Comparison of ENCODE assay signal across 8 mouse cellular contexts in the genomic region with DNA sequence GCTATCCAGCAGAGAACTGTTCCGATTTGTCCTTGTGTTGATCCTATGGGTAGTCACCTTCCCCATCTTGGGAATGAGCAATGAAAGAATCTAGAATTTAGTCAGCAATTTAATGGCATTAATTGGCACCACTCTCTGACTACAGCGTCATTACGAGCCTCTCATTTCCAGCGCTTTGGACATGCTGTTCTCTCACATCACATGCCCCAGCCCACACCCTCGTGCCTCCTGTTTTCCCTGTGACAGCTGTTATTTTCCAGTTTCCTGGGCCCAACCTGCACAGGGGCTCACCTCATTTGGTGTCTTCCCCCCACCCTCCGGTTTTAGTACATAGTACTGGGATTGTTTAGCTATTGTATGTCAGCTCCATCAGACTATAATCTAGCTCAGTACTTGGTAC. TPM values are rescaled to one million over a fixed set of nuclear protein-coding genes. Genes with fewer than 3 reads are reported as not detected.
DNase-seq lines count a peak whose midpoint lies in the region; ATAC-seq lines count a peak whose summit lies in the region.

No protein-coding gene starts in this region.

- no peak for ATAC-seq in cerebellum, adult (ENCODE audit: insufficient number of reproducible peaks, low FRiP score, low TSS enrichment)
- no peak for ATAC-seq in limb, embryonic 13.5 days (ENCODE audit: low FRiP score, low read depth)
- no peak for ATAC-seq in forebrain, embryonic 14.5 days
- ATAC-seq in midbrain, embryonic 15.5 days (replicated peaks), result no peak

- 52% methylated on average over 6 of the region's 6 CpGs for WGBS in limb, embryonic 13.5 days
- WGBS in limb, embryonic 10.5 days, result 66% methylated on average over 6 of the region's 6 CpGs
- WGBS in forebrain, embryonic 14.5 days, result 47% methylated on average over 6 of the region's 6 CpGs
- 64% methylated on average over 6 of the region's 6 CpGs for WGBS in midbrain, embryonic 15.5 days

- H3K36me3 ChIP-seq in limb, embryonic 13.5 days, result no peaks in the 10 kb centered on the region
- no peaks in the 10 kb centered on the region for H3K36me3 ChIP-seq in limb, embryonic 10.5 days
- no peaks in the 10 kb centered on the region for H3K36me3 ChIP-seq in forebrain, embryonic 14.5 days (ENCODE audit: control insufficient read depth, insufficient read depth, low read length)
- H3K36me3 ChIP-seq in midbrain, embryonic 15.5 days (replicated peaks), result no peaks in the 10 kb centered on the region

- no peak overlapping the region for H3K27ac ChIP-seq in limb, embryonic 13.5 days
- no peak overlapping the region for H3K27ac ChIP-seq in limb, embryonic 10.5 days
- H3K27ac ChIP-seq in forebrain, embryonic 14.5 days (ENCODE audit: low read depth, low read length), result no peak overlapping the region
- peak overlapping the region; percentile 77; the same call in 1 of the 2 replicates for H3K27ac ChIP-seq in midbrain, embryonic 15.5 days

- no peaks in the 10 kb centered on the region for H3K9me3 ChIP-seq in limb, embryonic 13.5 days
- no peaks in the 10 kb centered on the region for H3K9me3 ChIP-seq in limb, embryonic 10.5 days (replicated peaks)
- H3K9me3 ChIP-seq in forebrain, embryonic 14.5 days (replicated peaks; ENCODE audit: control insufficient read depth, low read length), result no peaks in the 10 kb centered on the region
- no peaks in the 10 kb centered on the region for H3K9me3 ChIP-seq in midbrain, embryonic 15.5 days

- peaks cover 7% of the 10 kb centered on the region; the same call in 1 of the 2 replicates for H3K27me3 ChIP-seq in limb, embryonic 13.5 days
- 0 out of 2 replicates have a peak, but pooled peaks cover 3% of the 10 kb centered on the region for H3K27me3 ChIP-seq in limb, embryonic 10.5 days (ENCODE audit: low read depth, poor library complexity, severe bottlenecking)
- H3K27me3 ChIP-seq in forebrain, embryonic 14.5 days (replicated peaks; ENCODE audit: control insufficient read depth, insufficient read depth, low read length), result 0 out of 2 replicates have a peak, but pooled peaks cover 4% of the 10 kb centered on the region
- 0 out of 2 replicates have a peak, but pooled peaks cover 4% of the 10 kb centered on the region for H3K27me3 ChIP-seq in midbrain, embryonic 15.5 days (replicated peaks)

- H3K4me3 ChIP-seq in limb, embryonic 13.5 days, result no peak overlapping the region
- no peak overlapping the region; the same call in 1 of the 2 replicates for H3K4me3 ChIP-seq in limb, embryonic 10.5 days
- no peak overlapping the region; the same call in 1 of the 2 replicates for H3K4me3 ChIP-seq in forebrain, embryonic 14.5 days (ENCODE audit: low read depth, low read length)
- peak overlapping the region; percentile 94; the same call in 1 of the 2 replicates for H3K4me3 ChIP-seq in midbrain, embryonic 15.5 days

- peak; percentile 51 for DNase-seq in cerebellum, adult 11-12 months
- DNase-seq in limb, embryonic 10.5 days (ENCODE audit: low spot score), result no peak
- no peak for DNase-seq in forebrain, embryonic 14.5 days (ENCODE audit: low spot score)
- DNase-seq in urinary bladder, postnatal 14 days (ENCODE audit: low spot score), result no peak
- no peak for DNase-seq in cerebellum, postnatal 10 days

- H3K4me1 ChIP-seq in limb, embryonic 13.5 days, result peaks cover 39% of the 10 kb centered on the region
- peaks cover 39% of the 10 kb centered on the region for H3K4me1 ChIP-seq in limb, embryonic 10.5 days
- H3K4me1 ChIP-seq in forebrain, embryonic 14.5 days (ENCODE audit: control insufficient read depth, insufficient read depth, low read length), result peaks cover 27% of the 10 kb centered on the region
- H3K4me1 ChIP-seq in midbrain, embryonic 15.5 days, result peaks cover 39% of the 10 kb centered on the region

- H3K4me2 ChIP-seq in limb, embryonic 13.5 days (replicated peaks), result peak overlapping the region; percentile 83
- peak overlapping the region; percentile 82; the same call in 1 of the 2 replicates for H3K4me2 ChIP-seq in forebrain, embryonic 14.5 days (ENCODE audit: low read length)
- peak overlapping the region; percentile 83 for H3K4me2 ChIP-seq in midbrain, embryonic 15.5 days

- no peak overlapping the region for H3K9ac ChIP-seq in limb, embryonic 13.5 days
- H3K9ac ChIP-seq in forebrain, embryonic 14.5 days (ENCODE audit: low read length), result peak overlapping the region; percentile 61; the same call in 1 of the 2 replicates
- peak overlapping the region; percentile 53; the same call in 1 of the 2 replicates for H3K9ac ChIP-seq in midbrain, embryonic 15.5 days

RNA-seq across cellular contexts. Expression of gene Cry2, which starts 1.2 kb away (rescaled TPM):
- polyA plus RNA-seq in limb, embryonic 13.5 days (2015; fragmentation: Nextera tagmentation; extraction: Ambion mirVana), result 31.0 and 34.9 TPM in 2 replicates
- polyA plus RNA-seq in limb, embryonic 10.5 days (2016; fragmentation: Nextera tagmentation; extraction: Ambion mirVana), result 19.0 and 25.2 TPM in 2 replicates
- polyA plus RNA-seq in forebrain, embryonic 14.5 days (2014; fragmentation: Nextera tagmentation; extraction: Ambion mirVana), result 16.1 and 24.6 TPM in 2 replicates
- 47.5 and 49.0 TPM in 2 replicates for polyA plus RNA-seq in midbrain, embryonic 15.5 days (2015; fragmentation: Nextera tagmentation; extraction: Ambion mirVana)

RNA-seq across cellular contexts. Expression of gene Slc35c1, which starts 25.3 kb away (rescaled TPM):
- 10.6 and 11.7 TPM in 2 replicates for polyA plus RNA-seq in limb, embryonic 13.5 days (2015; fragmentation: Nextera tagmentation; extraction: Ambion mirVana)
- 11.1 and 11.2 TPM in 2 replicates for polyA plus RNA-seq in limb, embryonic 10.5 days (2016; fragmentation: Nextera tagmentation; extraction: Ambion mirVana)
- polyA plus RNA-seq in forebrain, embryonic 14.5 days (2014; fragmentation: Nextera tagmentation; extraction: Ambion mirVana), result 8.7 and 11.3 TPM in 2 replicates
- 14.4 and 17.4 TPM in 2 replicates for polyA plus RNA-seq in midbrain, embryonic 15.5 days (2015; fragmentation: Nextera tagmentation; extraction: Ambion mirVana)

RNA-seq across cellular contexts. Expression of gene Mapk8ip1, which starts 34.0 kb away (rescaled TPM):
- 27.6 and 28.9 TPM in 2 replicates for polyA plus RNA-seq in limb, embryonic 13.5 days (2015; fragmentation: Nextera tagmentation; extraction: Ambion mirVana)
- polyA plus RNA-seq in limb, embryonic 10.5 days (2016; fragmentation: Nextera tagmentation; extraction: Ambion mirVana), result 28.5 and 36.3 TPM in 2 replicates
- 49.3 and 54.5 TPM in 2 replicates for polyA plus RNA-seq in forebrain, embryonic 14.5 days (2014; fragmentation: Nextera tagmentation; extraction: Ambion mirVana)
- 155 and 165 TPM in 2 replicates for polyA plus RNA-seq in midbrain, embryonic 15.5 days (2015; fragmentation: Nextera tagmentation; extraction: Ambion mirVana)

RNA-seq across cellular contexts. Expression of gene 1700029I15Rik, which starts 52.7 kb away (rescaled TPM):
- polyA plus RNA-seq in limb, embryonic 13.5 days (2015; fragmentation: Nextera tagmentation; extraction: Ambion mirVana), result 2.3 and 4.8 TPM in 2 replicates
- polyA plus RNA-seq in limb, embryonic 10.5 days (2016; fragmentation: Nextera tagmentation; extraction: Ambion mirVana), result 2.5 and 3.3 TPM in 2 replicates
- 3.2 and 3.7 TPM in 2 replicates for polyA plus RNA-seq in forebrain, embryonic 14.5 days (2014; fragmentation: Nextera tagmentation; extraction: Ambion mirVana)
- 7.6 and 8.4 TPM in 2 replicates for polyA plus RNA-seq in midbrain, embryonic 15.5 days (2015; fragmentation: Nextera tagmentation; extraction: Ambion mirVana)
